Mouse (Mus musculus): ENCODE results near the gene Snf8. TPM values are rescaled to one million over a fixed set of nuclear protein-coding genes. Genes with fewer than 3 reads are reported as not detected.

The Snf8 gene
- 68.4 and 71.9 TPM in 2 replicates for polyA plus RNA-seq (2011; ENCODE audit: insufficient read length, low read depth, missing spikeins)

- no peak for TF ChIP-seq CTCF (IDR thresholded peaks at IDR 0.05; ENCODE audit: borderline replicate concordance, insufficient read depth, low read length)
- peak; percentile 60 for TF ChIP-seq POLR2A (IDR thresholded peaks at IDR 0.05; ENCODE audit: low read depth, low read length)
- peak within 1 kb of the TSS; percentile 96 for H3K27ac ChIP-seq (ENCODE audit: insufficient read depth, low read length)
These were observed at the start of gene Snf8 for GRCm38 (mm10) chr11:96034596-96035052. Gene Snf8, plus strand, starts transcription at chr11:96034885.

GRCm38 (mm10) chr11:95987854-95988447, 46.7 kb upstream of the Snf8 start:
- Histone ChIP-seq H3K4me3 (ENCODE audit: insufficient read depth, low read length) (no peak overlapping the region), H3K4me1 (ENCODE audit: control insufficient read depth, insufficient read depth, low read length) (peaks cover 24% of the 10 kb centered on the region), H3K27ac (ENCODE audit: insufficient read depth, low read length) (no peak overlapping the region)
- no peak for TF ChIP-seq POLR2A (IDR thresholded peaks at IDR 0.05; ENCODE audit: low read depth, low read length)
- TF ChIP-seq CTCF (IDR thresholded peaks at IDR 0.05; ENCODE audit: borderline replicate concordance, insufficient read depth, low read length), result no peak

More at GRCm38 (mm10) chr11:96034596-96035052, at the start of gene Snf8:
- Histone ChIP-seq H3K4me3 (ENCODE audit: insufficient read depth, low read length) (peak within 1 kb of the TSS; percentile 88), H3K4me1 (ENCODE audit: control insufficient read depth, insufficient read depth, low read length) (peaks cover 3% of the 10 kb centered on the region; the same call in 1 of the 2 replicates)

DNA sequence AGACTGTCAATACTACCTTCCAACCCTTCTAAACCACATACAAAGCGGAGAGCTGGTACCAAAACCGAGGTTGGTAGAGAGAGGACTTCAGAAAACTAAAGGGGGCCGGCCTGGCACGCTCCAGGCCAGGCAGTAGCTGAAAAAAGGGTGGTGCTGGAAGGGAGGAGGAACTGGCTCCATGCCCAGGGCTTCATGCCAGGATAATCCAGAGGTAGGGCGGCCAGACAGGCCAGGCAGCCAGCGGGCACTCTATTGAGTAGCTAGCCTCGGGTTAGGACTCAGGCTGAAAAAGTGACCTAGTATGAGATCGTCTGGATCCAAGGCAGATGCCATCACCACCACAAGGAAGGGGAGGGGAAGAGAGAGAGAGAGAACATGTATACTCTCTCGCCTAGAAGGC, 46.2 kb upstream of the Snf8 start:
- TF ChIP-seq CTCF (IDR thresholded peaks at IDR 0.05; ENCODE audit: borderline replicate concordance, insufficient read depth, low read length) (no peak), POLR2A (IDR thresholded peaks at IDR 0.05; ENCODE audit: low read depth, low read length) (no peak)
- Histone ChIP-seq H3K27ac (ENCODE audit: insufficient read depth, low read length) (no peak overlapping the region), H3K4me3 (ENCODE audit: insufficient read depth, low read length) (no peak overlapping the region), H3K4me1 (ENCODE audit: control insufficient read depth, insufficient read depth, low read length) (peaks cover 20% of the 10 kb centered on the region)

- Histone ChIP-seq H3K4me3 (ENCODE audit: insufficient read depth, low read length) (no peak overlapping the region), H3K27ac (ENCODE audit: insufficient read depth, low read length) (0 out of 2 replicates have a peak overlapping the region, but pooled peaks have one; percentile 21), H3K4me1 (ENCODE audit: control insufficient read depth, insufficient read depth, low read length) (peaks cover 20% of the 10 kb centered on the region)
- no peak for TF ChIP-seq POLR2A (IDR thresholded peaks at IDR 0.05; ENCODE audit: low read depth, low read length)
- no peak for TF ChIP-seq CTCF (IDR thresholded peaks at IDR 0.05; ENCODE audit: borderline replicate concordance, insufficient read depth, low read length)
These were observed 44.8 kb upstream of the Snf8 start for GRCm38 (mm10) chr11:95989864-95990263.

- Histone ChIP-seq H3K4me1 (ENCODE audit: control insufficient read depth, insufficient read depth, low read length) (peaks cover 20% of the 10 kb centered on the region), H3K27ac (ENCODE audit: insufficient read depth, low read length) (peak overlapping the region; percentile 21; the same call in 1 of the 2 replicates), H3K4me3 (ENCODE audit: insufficient read depth, low read length) (no peak overlapping the region)
- TF ChIP-seq POLR2A (IDR thresholded peaks at IDR 0.05; ENCODE audit: low read depth, low read length) (no peak), CTCF (IDR thresholded peaks at IDR 0.05; ENCODE audit: borderline replicate concordance, insufficient read depth, low read length) (no peak)
These were observed 44.3 kb upstream of the Snf8 start for GRCm38 (mm10) chr11:95990431-95990830.

DNA sequence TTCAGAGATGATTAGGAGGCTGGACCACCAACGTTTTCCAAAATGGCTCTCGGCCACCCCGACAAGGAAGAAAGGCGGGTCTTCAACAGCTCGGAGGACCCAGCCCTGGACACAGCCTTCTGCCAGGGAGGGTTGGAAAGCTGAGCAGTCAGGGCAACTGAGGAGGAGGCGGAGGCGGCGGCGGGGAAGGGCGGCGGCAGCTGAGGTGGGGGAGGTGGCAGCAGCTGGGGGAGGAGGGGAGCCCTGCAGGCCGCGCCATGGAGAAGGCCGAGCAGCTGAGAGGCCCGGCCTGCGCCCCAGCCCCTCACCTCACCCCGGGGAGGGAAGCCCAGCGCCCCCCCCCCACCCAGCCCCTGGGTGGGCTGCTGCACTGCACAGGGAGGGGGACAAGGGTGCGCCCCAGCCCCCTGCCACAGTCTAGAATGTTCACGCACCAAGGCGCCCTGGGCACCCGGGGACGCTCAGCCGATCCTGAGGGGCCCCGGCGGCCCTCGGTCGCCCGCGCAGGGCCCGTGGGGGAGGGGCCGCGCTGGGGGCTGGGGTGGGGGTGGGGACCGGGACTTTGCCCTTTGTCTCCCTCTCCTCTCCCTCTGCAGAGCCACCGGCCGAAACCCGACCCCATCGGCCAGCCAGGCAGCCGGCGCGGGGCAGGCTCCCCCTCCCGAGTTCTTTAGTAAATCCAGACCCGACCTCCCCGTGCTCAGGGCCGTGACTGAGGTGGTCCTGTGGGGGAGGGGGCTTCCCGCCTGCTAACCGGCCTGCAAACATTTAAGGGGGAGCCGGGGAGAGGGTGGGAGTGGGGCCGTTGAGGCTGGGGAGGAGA, 43.6 kb upstream of the Snf8 start:
- Histone ChIP-seq H3K27ac (ENCODE audit: insufficient read depth, low read length) (peak overlapping the region; percentile 21; the same call in 1 of the 2 replicates), H3K4me1 (ENCODE audit: control insufficient read depth, insufficient read depth, low read length) (peaks cover 20% of the 10 kb centered on the region), H3K4me3 (ENCODE audit: insufficient read depth, low read length) (0 out of 2 replicates have a peak overlapping the region, but pooled peaks have one; percentile 7)
- TF ChIP-seq POLR2A (IDR thresholded peaks at IDR 0.05; ENCODE audit: low read depth, low read length) (no peak), CTCF (IDR thresholded peaks at IDR 0.05; ENCODE audit: borderline replicate concordance, insufficient read depth, low read length) (no peak)

- H3K4me3 ChIP-seq (ENCODE audit: insufficient read depth, low read length), result no peak overlapping the region
- H3K27ac ChIP-seq (ENCODE audit: insufficient read depth, low read length), result no peak overlapping the region
- peaks cover 15% of the 10 kb centered on the region for H3K4me1 ChIP-seq (ENCODE audit: control insufficient read depth, insufficient read depth, low read length)
- TF ChIP-seq CTCF (IDR thresholded peaks at IDR 0.05; ENCODE audit: borderline replicate concordance, insufficient read depth, low read length) (no peak), POLR2A (IDR thresholded peaks at IDR 0.05; ENCODE audit: low read depth, low read length) (no peak)
These were observed 40.5 kb upstream of the Snf8 start for GRCm38 (mm10) chr11:95994151-95994550.

GRCm38 (mm10) chr11:96003100-96003900, 31.4 kb upstream of the Snf8 start:
- H3K4me1 ChIP-seq (ENCODE audit: control insufficient read depth, insufficient read depth, low read length), result no peaks in the 10 kb centered on the region; the same call in 1 of the 2 replicates
- TF ChIP-seq CTCF (IDR thresholded peaks at IDR 0.05; ENCODE audit: borderline replicate concordance, insufficient read depth, low read length), result no peak
- TF ChIP-seq POLR2A (IDR thresholded peaks at IDR 0.05; ENCODE audit: low read depth, low read length), result no peak
- peak overlapping the region; percentile 87 for H3K4me3 ChIP-seq (ENCODE audit: insufficient read depth, low read length)
- peak overlapping the region; percentile 49 for H3K27ac ChIP-seq (ENCODE audit: insufficient read depth, low read length)
